Mouse (Mus musculus) midbrain, embryonic 14.5 days (tissue): ENCODE measurements at regions not wholly inside any gene's neighbourhood (a gene's known extent, or its start where the extent isn't known, plus 50 kb on each side); places are given as distances from the start of the nearest gene placed in this dataset.

ENCODE experiments used
- ATAC-seq: fragments of 200-750 bp; cut with Nextera tagmentation; 2 replicates; pipeline ENCODE4 v1.8.0; 2017; ENCODE audit warnings: moderate number of reproducible peaks, moderate library complexity; ENCODE audit not compliant: low FRiP score, low TSS enrichment
- DNase-seq: peaks from one replicate; pipeline ENCODE4 v3.0.0-alpha.2; 2015
- H3K27ac ChIP-seq: fragments of 300-500 bp; sonication (generic); replicated peaks from 2 replicates; pipeline ENCODE4 v1.5.1; 2014; ENCODE audit warnings: mild to moderate bottlenecking, low read depth, low read length, moderate library complexity
- H3K27me3 ChIP-seq: fragments of 300-500 bp; sonication (generic); 2 replicates; pipeline ENCODE4 v1.6.1; 2014; ENCODE audit warnings: low read length, control low read depth, mixed read lengths; ENCODE audit not compliant: control insufficient read depth, insufficient read depth
- H3K36me3 ChIP-seq: fragments of 300-500 bp; sonication (generic); 2 replicates; pipeline ENCODE4 v1.6.1; 2014; ENCODE audit warnings: low read length, control low read depth; ENCODE audit not compliant: control insufficient read depth, insufficient read depth
- H3K4me1 ChIP-seq: fragments of 300-500 bp; sonication (generic); 2 replicates; pipeline ENCODE4 v1.6.1; 2014; ENCODE audit warnings: mild to moderate bottlenecking, antibody characterized with exemption, low read length, control low read depth; ENCODE audit not compliant: control insufficient read depth, insufficient read depth
- H3K4me2 ChIP-seq: fragments of 300-500 bp; sonication (generic); 2 replicates; pipeline ENCODE4 v1.6.1; 2014; ENCODE audit warnings: mild to moderate bottlenecking, low read length, moderate library complexity
- H3K4me3 ChIP-seq: fragments of 300-500 bp; sonication (generic); replicated peaks from 2 replicates; pipeline ENCODE4 v1.5.1; 2014; ENCODE audit warnings: low read depth, low read length
- H3K9ac ChIP-seq: fragments of 300-500 bp; sonication (generic); replicated peaks from 2 replicates; pipeline ENCODE4 v1.6.1; 2014; ENCODE audit warnings: mild to moderate bottlenecking, low read length, moderate library complexity
- H3K9me3 ChIP-seq: fragments of 300-500 bp; sonication (generic); 2 replicates; pipeline ENCODE4 v1.6.1; 2016; ENCODE audit warnings: low read length, control low read depth, mixed read lengths; ENCODE audit not compliant: control insufficient read depth
- WGBS: fragments of 180-500 bp; shearing (Covaris S2); extraction: QIAGEN DNeasy Blood & Tissue Kit; methylation state at CpG from one replicate; pipeline ENCODE4 v1.1.7; 2014; 5-methylcytosine and 5-hydroxymethylcytosine counted together

DNA sequence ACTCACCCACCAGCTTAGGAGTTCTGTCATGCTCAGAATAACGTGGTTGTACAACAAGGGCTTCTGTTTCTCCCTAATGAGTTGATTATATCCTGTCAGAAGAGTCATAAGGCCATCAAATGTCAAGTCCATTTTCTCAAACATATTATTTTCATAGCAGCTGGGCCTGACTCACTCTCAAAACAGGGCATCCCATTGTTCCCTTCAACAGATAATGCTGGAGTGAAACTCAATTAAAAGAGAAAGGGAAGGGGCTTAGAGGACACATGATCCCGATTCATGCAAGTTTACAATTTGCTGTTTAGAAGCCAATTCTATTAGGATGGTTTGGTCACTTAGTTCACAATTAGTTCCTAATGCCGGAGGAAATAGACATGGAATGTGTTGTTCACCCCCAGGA is 444.5 kb downstream of the Gsdmc2 start:
- H3K9ac ChIP-seq = no peak overlapping the region
- H3K9me3 ChIP-seq = no peaks in the 10 kb centered on the region
- no peaks in the 10 kb centered on the region for H3K27me3 ChIP-seq
- no peak overlapping the region for H3K4me3 ChIP-seq
- no peak for DNase-seq
- H3K27ac ChIP-seq = no peak overlapping the region
- WGBS = 61% methylated on average over 3 of the region's 3 CpGs
- no peaks in the 10 kb centered on the region for H3K4me1 ChIP-seq
- ATAC-seq = no peak
- no peaks in the 10 kb centered on the region for H3K36me3 ChIP-seq
- H3K4me2 ChIP-seq = no peak overlapping the region

- Histone ChIP-seq H3K9me3 (no peaks in the 10 kb centered on the region), H3K27ac (no peak overlapping the region), H3K4me2 (no peak overlapping the region), H3K9ac (no peak overlapping the region), H3K4me1 (no peaks in the 10 kb centered on the region), H3K27me3 (no peaks in the 10 kb centered on the region), H3K4me3 (no peak overlapping the region), H3K36me3 (no peaks in the 10 kb centered on the region)
- no peak for DNase-seq
- no peak for ATAC-seq
- WGBS = 71% methylated on average over 1 of the region's 1 CpGs
Measured at GRCm38 (mm10) chr15:63400011-63400410, 445.0 kb downstream of the Gsdmc2 start.

- Histone ChIP-seq H3K4me2 (no peak overlapping the region), H3K27ac (no peak overlapping the region), H3K4me1 (no peaks in the 10 kb centered on the region), H3K9me3 (no peaks in the 10 kb centered on the region), H3K27me3 (no peaks in the 10 kb centered on the region), H3K36me3 (no peaks in the 10 kb centered on the region), H3K9ac (no peak overlapping the region), H3K4me3 (no peak overlapping the region)
- no peak for DNase-seq
- ATAC-seq = no peak
- 97% methylated on average over 3 of the region's 3 CpGs for WGBS
Measured at GRCm38 (mm10) chr15:63397485-63397884, 447.5 kb downstream of the Gsdmc2 start.

GRCm38 (mm10) chr15:63377258-63377657 is 467.7 kb downstream of the Gsdmc2 start:
- no peaks in the 10 kb centered on the region for H3K27me3 ChIP-seq
- no peaks in the 10 kb centered on the region for H3K4me1 ChIP-seq
- WGBS = 84% methylated on average over 2 of the region's 2 CpGs
- no peaks in the 10 kb centered on the region for H3K36me3 ChIP-seq
- H3K9me3 ChIP-seq = no peaks in the 10 kb centered on the region
- DNase-seq (no peak), ATAC-seq (no peak)
- no peak overlapping the region for H3K4me2 ChIP-seq
- H3K9ac ChIP-seq = no peak overlapping the region
- H3K4me3 ChIP-seq = no peak overlapping the region
- H3K27ac ChIP-seq = no peak overlapping the region

DNA sequence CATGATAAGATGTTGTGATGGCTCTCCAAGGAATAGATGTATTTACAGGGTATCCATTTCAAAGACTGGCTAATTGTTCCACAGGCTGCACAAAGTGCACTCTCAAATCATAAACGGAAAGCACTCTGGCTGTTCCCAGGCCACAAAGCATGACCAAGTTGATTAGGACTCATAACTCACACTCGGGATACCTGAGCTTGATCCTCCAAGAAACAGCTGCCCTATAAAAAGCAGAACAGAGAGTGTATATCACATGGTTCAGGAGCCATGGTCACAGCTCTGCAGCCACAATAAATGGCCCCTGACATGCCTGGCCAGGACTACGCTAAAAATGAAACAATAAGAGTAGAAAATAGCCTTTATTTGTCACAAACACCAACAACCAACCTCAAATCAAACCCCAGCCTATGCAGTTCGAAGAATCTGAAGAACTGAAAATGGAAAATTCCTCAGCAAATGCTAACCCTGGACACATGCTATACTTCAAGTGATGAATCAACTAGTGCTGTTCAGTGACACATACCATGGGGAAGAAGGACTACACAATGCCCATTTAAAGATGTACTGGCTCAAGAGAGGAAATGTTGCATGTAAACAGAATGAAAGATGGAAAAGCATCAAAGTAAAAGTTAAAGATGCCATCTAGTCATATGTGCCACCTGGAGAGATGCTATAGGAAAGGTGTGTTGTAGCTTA is 473.5 kb downstream of the Gsdmc2 start:
- Histone ChIP-seq H3K4me1 (no peaks in the 10 kb centered on the region), H3K27ac (no peak overlapping the region), H3K27me3 (no peaks in the 10 kb centered on the region), H3K4me2 (no peak overlapping the region), H3K9ac (no peak overlapping the region), H3K36me3 (no peaks in the 10 kb centered on the region), H3K9me3 (no peaks in the 10 kb centered on the region), H3K4me3 (no peak overlapping the region)
- DNase-seq (no peak), ATAC-seq (no peak)
- 78% methylated on average over 4 of the region's 4 CpGs for WGBS

DNA sequence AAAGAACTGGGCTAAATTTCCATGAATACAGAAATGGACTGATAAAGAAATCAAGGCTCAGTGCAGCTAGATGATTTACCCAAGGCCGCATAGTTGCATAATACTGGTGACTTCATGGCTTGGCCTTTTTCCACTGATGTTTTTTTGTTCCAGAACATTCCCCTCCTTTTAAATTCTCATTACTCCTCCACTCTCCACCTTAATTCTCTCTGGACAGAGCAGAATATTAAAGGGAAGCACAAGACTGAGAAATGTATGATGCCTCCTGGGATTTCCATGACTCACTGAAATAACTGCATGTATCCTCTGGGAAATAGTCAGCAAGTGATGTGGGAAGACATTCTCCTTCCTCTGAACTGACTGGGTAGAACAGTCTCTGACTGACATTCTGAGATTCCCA is 480.5 kb downstream of the Gsdmc2 start:
- no peak overlapping the region for H3K4me2 ChIP-seq
- no peak overlapping the region for H3K4me3 ChIP-seq
- no peaks in the 10 kb centered on the region for H3K27me3 ChIP-seq
- DNase-seq = no peak
- no peak overlapping the region for H3K27ac ChIP-seq
- ATAC-seq = no peak
- H3K36me3 ChIP-seq = no peaks in the 10 kb centered on the region
- H3K4me1 ChIP-seq = no peaks in the 10 kb centered on the region
- 95% methylated on average over 1 of the region's 1 CpGs for WGBS
- no peak overlapping the region for H3K9ac ChIP-seq
- no peaks in the 10 kb centered on the region for H3K9me3 ChIP-seq

GRCm38 (mm10) chr15:63360402-63360801 is 484.6 kb downstream of the Gsdmc2 start:
- Histone ChIP-seq H3K4me3 (no peak overlapping the region), H3K9me3 (no peaks in the 10 kb centered on the region), H3K27me3 (no peaks in the 10 kb centered on the region), H3K4me2 (no peak overlapping the region), H3K27ac (no peak overlapping the region), H3K9ac (no peak overlapping the region), H3K4me1 (no peaks in the 10 kb centered on the region), H3K36me3 (no peaks in the 10 kb centered on the region)
- DNase-seq (no peak), ATAC-seq (no peak)
- WGBS = 91% methylated on average over 7 of the region's 7 CpGs

- 78% methylated on average over 2 of the region's 2 CpGs for WGBS
Measured at GRCm38 (mm10) chr15:63341730-63342129, 503.2 kb downstream of the Gsdmc2 start.

GRCm38 (mm10) chr15:63340322-63341060 is 504.5 kb downstream of the Gsdmc2 start:
- Histone ChIP-seq H3K4me2 (no peak overlapping the region), H3K36me3 (no peaks in the 10 kb centered on the region), H3K4me3 (no peak overlapping the region), H3K27ac (no peak overlapping the region), H3K9ac (no peak overlapping the region), H3K4me1 (no peaks in the 10 kb centered on the region), H3K9me3 (no peaks in the 10 kb centered on the region), H3K27me3 (no peaks in the 10 kb centered on the region)
- peak; percentile 53 for DNase-seq
- WGBS = 47% methylated on average over 6 of the region's 6 CpGs
- ATAC-seq = no peak

More at GRCm38 (mm10) chr15:63341730-63342129, 503.2 kb downstream of the Gsdmc2 start:
- H3K4me3 ChIP-seq = no peak overlapping the region
- ATAC-seq = no peak
- H3K4me1 ChIP-seq = no peaks in the 10 kb centered on the region
- no peak overlapping the region for H3K4me2 ChIP-seq
- H3K9me3 ChIP-seq = no peaks in the 10 kb centered on the region
- no peak overlapping the region for H3K27ac ChIP-seq
- no peaks in the 10 kb centered on the region for H3K27me3 ChIP-seq
- H3K9ac ChIP-seq = no peak overlapping the region
- no peaks in the 10 kb centered on the region for H3K36me3 ChIP-seq
- no peak for DNase-seq
